Mouse (Mus musculus): ENCODE measurements at regions not wholly inside any gene's neighbourhood (a gene's known extent, or its start where the extent isn't known, plus 50 kb on each side); places are given as distances from the start of the nearest gene placed in this dataset.

DNA sequence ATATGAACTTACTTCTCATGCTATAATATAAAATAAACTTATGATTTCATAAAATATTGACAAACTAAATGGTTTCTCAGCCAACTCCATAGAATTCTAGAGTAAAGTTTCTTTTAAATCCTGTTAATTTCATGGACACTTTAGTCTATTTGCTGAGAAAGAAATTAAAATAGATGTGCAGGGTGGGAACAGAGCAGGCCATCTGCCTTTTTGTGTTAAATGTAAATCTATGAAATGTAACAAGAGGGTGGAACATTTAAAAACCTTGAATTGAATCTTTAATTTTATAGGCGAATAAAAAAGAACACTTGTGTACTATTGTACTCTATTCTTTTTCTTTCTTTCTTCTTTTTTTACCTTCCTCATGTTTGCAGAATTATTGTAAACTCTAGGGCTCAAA is 1050.7 kb downstream of the Tbl1xr1 start:
- peak; percentile 49 for DNase-seq (ENCODE audit: low read depth, low spot score)

- peak; percentile 24 for DNase-seq (ENCODE audit: low read depth, low spot score)
Observed at GRCm38 (mm10) chr3:23135551-23135950, 1059.1 kb downstream of the Tbl1xr1 start.

DNA sequence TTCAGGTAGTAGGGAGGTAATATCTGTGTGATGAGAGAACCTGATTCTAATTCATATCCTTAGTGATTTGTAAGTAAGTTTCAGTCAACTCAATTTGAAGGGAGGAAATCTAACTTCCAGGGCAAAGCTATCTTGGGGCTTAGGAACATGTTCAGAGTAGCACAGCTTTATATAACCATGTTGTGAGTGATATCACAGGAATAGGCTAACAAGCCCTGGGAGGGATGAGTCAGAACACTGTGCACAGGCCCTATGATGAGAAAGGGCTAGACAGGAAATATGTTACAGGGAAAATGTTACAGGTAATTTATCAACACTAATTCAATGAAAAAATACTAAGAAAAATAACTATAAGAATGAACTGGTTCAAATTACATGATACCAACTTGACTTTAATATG is 1062.5 kb downstream of the Tbl1xr1 start:
- DNase-seq (ENCODE audit: low read depth, low spot score) = peak; percentile 53

GRCm38 (mm10) chr3:23164828-23165450 is 1088.5 kb downstream of the Tbl1xr1 start:
- no peak for DNase-seq (ENCODE audit: low read depth, low spot score)

GRCm38 (mm10) chr3:23183393-23183792 is 1106.9 kb downstream of the Tbl1xr1 start:
- peak; percentile 77 for DNase-seq (ENCODE audit: low read depth, low spot score)

GRCm38 (mm10) chr3:23188479-23188878 is 1112.0 kb downstream of the Tbl1xr1 start:
- no peak for DNase-seq (ENCODE audit: low read depth, low spot score)

DNA sequence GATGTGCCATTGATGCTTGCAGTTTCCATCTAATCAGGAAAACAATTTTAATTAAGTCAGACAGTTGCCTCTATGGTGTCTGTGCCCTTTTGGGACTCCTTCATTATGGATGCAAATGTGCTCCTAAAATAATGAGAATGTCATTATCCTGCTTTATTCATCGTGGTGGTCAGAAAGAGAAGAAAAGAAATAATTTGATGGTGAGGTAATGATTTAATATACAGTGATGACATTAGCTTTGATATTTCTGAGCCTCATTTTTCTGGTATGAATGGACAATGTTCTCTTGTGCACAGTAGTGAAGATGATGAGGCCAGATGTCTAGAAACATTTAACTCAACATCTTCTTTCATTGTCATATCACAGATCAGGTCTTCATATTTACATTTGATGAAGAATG is 1123.6 kb downstream of the Tbl1xr1 start:
- DNase-seq (ENCODE audit: low read depth, low spot score) = no peak

DNA sequence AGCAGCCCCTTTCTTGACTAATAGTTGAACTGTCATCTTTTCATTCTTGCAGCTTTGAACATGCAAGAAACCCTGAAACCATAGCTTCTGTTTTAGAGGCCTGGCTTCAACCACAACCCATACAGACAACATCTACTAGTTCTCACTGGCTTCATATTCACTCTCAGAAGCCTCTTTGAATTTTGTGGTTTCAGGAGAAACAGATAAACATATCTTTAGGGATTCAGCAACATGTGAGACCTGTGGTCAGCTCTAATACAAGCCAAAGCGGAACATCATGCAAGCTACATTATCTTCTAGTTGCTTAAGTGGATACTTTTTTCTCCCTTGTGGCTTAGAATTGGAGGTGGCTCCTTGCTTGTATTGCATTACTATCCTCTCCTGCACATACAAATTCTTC is 1138.0 kb downstream of the Tbl1xr1 start:
- no peak for DNase-seq (ENCODE audit: low read depth, low spot score)

DNA sequence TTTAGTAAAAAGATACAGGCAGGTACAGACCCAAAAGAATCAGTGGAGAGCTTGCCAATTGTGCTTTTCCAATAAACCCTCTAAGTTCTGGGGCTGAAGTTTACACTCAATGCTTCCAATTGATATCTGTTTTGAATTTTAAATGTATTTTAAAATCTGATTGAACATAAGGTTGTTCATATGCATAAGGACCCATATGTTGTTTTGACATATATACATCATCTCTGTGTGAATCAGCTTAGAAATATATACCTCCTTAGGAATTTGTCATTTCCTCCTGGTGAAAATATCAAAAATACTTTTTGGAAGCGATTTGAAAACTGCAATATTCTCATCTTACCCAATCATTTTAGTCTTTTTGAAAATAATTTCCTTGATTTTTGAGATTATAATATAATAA is 1140.3 kb downstream of the Tbl1xr1 start:
- peak; percentile 3 for DNase-seq (ENCODE audit: low read depth, low spot score)

GRCm38 (mm10) chr3:23248291-23248690 is 1171.8 kb downstream of the Tbl1xr1 start:
- DNase-seq (ENCODE audit: low read depth, low spot score) = no peak

GRCm38 (mm10) chr3:23252180-23252579 is 1175.7 kb downstream of the Tbl1xr1 start:
- no peak for DNase-seq (ENCODE audit: low read depth, low spot score)

DNA sequence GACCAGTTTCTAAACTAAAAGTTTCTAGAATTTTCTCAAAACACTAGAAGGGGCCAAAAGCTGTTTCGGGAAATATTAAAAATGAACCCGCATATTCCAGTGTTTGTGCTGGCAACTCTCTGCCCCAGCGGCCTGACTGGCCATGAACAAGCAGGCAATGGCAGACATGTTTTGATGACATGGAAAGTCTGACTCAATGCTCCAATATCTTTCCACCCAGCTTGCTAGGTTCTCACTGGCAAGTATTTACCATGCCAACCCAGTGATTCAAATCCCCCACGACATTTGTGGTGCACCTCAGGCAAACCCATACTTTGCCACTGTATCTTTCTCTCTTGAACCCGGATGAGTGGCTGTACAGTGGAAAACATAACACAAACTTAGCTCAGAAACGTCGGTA is 1222.4 kb downstream of the Tbl1xr1 start:
- DNase-seq (ENCODE audit: low read depth, low spot score) = no peak

DNA sequence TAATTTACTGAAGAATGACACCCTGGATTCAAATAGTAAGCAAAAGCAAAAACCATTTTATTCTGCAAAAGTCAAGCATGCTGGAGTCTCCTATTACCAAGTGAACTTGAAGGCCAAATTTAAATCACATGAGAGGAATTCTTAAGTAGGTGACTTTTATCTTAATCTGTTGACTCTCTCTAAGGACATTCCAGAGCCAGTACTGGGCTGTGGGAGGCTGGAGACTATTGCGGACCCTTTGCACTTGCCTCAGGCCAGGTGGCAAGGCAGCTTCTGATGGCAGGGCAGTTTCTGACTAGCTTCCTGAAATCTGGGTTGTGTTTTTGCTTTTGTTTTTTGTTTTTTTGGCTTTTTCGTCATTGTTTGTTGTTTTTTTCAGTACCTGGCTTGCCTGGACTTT is 1257.8 kb downstream of the Tbl1xr1 start:
- DNase-seq (ENCODE audit: low read depth, low spot score) = no peak

- no peak for DNase-seq (ENCODE audit: low read depth, low spot score)
Observed at GRCm38 (mm10) chr3:23334958-23335357, 1258.5 kb downstream of the Tbl1xr1 start.

GRCm38 (mm10) chr3:23374341-23374740 is 1297.9 kb downstream of the Tbl1xr1 start:
- peak; percentile 32 for DNase-seq (ENCODE audit: low read depth, low spot score)

DNA sequence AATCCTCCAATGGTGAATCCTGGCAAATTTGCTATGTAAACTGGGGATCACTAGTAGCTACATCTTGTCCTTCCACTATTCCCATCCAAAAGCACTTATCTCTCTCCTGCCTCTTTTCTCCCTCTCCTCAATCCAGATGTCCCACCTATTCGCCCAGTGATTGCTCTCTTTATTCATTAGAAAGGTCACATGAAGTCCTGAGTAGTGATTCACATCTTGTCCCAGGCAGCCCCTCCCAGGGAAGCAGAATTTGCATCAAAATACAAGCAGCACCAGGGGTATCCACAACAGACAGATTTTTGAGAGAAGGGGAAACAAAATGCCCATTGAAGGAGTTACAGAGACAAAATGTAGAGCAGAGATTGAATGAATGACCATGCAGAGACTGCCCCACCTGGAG is 1328.4 kb downstream of the Tbl1xr1 start:
- no peak for DNase-seq (ENCODE audit: low read depth, low spot score)

DNA sequence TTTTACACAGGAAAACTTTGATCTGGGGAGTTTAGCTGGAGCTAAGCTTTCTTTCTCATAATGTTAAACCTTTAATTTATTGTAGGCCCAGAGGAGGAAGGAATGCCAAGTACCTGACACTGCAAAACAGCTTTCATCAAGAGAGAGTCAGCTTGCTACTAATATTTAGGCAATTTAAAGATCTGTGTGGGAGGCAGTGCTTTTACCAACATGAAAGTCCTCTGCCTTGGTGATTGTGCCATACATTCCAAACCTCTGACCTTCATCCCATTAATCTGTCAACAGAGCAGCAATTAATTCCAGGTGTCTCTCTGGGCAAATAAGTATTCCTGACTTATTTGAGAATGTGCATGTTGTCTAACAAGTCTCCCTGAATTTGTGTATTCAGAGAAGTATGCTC is 1333.0 kb downstream of the Tbl1xr1 start:
- no peak for DNase-seq (ENCODE audit: low read depth, low spot score)

- no peak for DNase-seq (ENCODE audit: low read depth, low spot score)
Observed at GRCm38 (mm10) chr3:23426956-23427355, 1350.5 kb downstream of the Tbl1xr1 start.

DNA sequence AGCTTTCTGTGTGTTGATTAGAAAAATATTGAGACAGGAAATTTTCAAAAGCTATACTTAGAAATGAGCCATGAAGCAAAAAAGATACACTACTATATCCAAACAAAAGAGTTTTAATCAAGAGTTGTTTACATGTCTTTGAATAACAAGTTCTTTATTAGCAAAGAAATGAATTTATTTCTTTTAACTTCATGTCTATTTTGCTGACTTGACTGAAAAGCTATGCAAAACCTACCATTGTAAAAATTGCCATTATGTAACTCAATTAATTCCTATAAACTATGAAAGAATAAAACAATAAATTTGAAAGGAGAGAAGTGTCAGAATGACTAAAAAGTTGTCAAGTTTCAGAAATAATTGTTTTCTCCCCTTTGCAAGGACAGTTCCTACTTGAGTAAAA is 1358.6 kb downstream of the Tbl1xr1 start:
- no peak for DNase-seq (ENCODE audit: low read depth, low spot score)

DNA sequence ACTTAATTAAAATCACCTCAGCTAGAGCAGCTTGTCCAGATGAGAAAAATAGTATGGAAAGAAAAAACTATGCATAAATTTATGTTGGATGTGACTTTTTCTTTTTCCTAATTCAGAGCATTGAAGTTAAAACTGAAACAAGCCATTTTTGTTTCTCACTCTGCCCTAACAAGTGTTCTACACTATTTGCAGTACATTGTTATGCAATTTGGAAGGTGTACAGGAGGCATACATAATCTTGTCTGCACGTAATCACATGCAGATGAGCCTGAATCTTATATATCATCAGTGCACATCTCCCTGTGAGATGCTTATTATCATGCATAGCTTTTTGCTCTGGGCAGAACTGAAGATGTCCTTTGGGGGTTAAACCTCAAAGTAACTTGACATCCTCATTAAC is 1381.3 kb downstream of the Tbl1xr1 start:
- peak; percentile 49 for DNase-seq (ENCODE audit: low read depth, low spot score)

DNA sequence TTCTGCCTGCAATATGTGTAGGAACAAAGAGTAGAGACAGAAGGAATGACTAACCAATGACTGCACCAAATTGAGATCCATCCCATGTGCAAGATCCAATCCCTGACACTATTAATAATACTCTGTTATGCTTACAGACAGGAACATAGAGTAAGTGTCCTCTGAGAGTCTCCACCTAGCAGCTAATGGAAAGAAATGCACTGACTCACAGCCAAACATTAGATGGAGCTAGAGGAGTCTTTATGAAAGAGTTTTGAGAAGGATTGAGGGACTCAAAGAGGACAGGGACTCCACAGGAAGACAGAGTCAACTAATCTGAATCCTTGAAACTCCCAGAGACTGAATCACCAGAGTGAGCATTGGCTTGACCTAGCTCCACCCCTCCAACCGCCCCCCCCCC is 1423.4 kb downstream of the Tbl1xr1 start:
- peak; percentile 40 for DNase-seq (ENCODE audit: low read depth, low spot score)

DNA sequence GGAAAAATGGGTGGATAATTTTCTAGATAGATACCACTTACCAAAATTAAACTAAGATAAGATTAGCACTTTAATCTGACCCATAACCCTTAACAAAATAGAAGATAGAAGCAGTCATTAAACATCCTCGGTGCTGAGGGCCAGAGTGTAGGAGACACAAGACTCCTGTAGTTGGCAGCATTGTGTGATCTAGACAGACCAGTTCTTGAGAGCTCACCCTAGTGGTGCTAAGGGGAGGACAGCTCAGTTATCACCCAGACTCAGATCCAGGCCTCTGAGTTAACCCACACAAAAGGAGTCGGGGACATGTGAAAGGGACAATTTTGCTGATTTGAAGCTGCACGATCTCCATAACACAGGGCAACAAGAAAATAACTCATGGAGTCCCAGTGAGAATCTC is 1471.1 kb downstream of the Tbl1xr1 start:
- DNase-seq (ENCODE audit: low read depth, low spot score) = no peak

DNA sequence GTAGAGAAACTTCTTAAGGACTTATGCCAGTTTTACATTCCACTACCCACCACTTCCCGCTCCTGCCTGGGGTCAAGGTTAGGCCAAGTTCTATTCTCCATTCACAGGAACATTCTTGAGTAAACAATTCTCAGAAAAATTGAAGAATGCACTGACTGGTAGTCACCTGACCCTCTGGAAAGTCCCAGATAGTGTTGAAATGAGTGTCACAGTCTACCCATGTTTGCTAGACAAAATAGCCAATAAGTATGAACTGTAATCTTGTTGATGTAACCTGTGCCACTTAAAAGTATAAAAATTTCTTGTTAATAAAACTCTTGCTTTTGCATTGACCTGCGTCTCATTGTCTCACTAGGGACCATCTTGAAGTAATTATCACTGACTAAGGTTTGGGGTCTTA is 1487.9 kb downstream of the Tbl1xr1 start:
- DNase-seq (ENCODE audit: low read depth, low spot score) = no peak

DNA sequence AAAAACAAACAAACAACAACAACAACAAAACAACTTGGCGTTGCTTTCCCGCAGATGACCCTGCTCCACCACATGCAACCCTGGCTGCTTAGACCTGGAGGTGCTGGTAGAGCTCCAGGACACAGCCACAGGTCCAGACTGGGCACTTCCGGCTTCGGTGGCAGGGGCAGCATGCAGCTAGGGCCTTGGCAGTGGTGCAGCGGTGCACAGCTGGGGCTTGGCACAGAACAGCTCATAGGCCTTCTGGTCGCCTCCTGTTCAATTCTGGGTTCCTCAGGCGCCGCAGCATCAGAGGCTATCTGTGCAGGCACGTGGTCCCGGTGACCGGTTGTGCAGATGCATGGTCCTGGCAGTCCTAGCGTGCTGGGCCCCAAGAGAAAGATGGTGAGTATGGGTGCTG is 1492.4 kb downstream of the Tbl1xr1 start:
- DNase-seq (ENCODE audit: low read depth, low spot score) = no peak

Measured in brain, adult 2 months (tissue).